Mouse (Mus musculus) intestine, embryonic 16.5 days (tissue): ENCODE results near the gene Gm21117. TPM values are rescaled to one million over a fixed set of nuclear protein-coding genes. Genes with fewer than 3 reads are reported as not detected.
"Not testable (repeated sequence)": the region's sequence is repeated elsewhere in the genome, so short reads cannot be mapped to it uniquely, and the experiment has no call there.

Experiments used
- ATAC-seq: fragments of 200-750 bp; cut with Nextera tagmentation; 2 replicates; pipeline ENCODE4 v1.8.0; 2017; ENCODE audit warnings: moderate TSS enrichment, moderate library complexity
- H3K27ac ChIP-seq: fragments of 300-500 bp; sonication (generic); 2 replicates; pipeline ENCODE4 v1.5.1; 2014; ENCODE audit warnings: mild to moderate bottlenecking, low read length
- H3K27me3 ChIP-seq: fragments of 300-500 bp; sonication (generic); replicated peaks from 2 replicates; pipeline ENCODE4 v1.6.1; 2014; ENCODE audit warnings: low read length, control low read depth, mixed read lengths; ENCODE audit not compliant: control insufficient read depth, insufficient read depth
- H3K36me3 ChIP-seq: fragments of 300-500 bp; sonication (generic); 2 replicates; pipeline ENCODE4 v1.6.1; 2014; ENCODE audit warnings: low read length, control low read depth; ENCODE audit not compliant: control insufficient read depth, insufficient read depth
- H3K4me1 ChIP-seq: fragments of 300-500 bp; sonication (generic); 2 replicates; pipeline ENCODE4 v1.6.1; 2014; ENCODE audit warnings: low read length, control low read depth, mixed read lengths; ENCODE audit not compliant: control insufficient read depth, insufficient read depth
- H3K4me2 ChIP-seq: fragments of 300-500 bp; sonication (generic); 2 replicates; pipeline ENCODE4 v1.6.1; 2014; ENCODE audit warnings: low read depth, low read length, control low read depth
- H3K4me3 ChIP-seq: fragments of 300-500 bp; sonication (generic); 2 replicates; pipeline ENCODE4 v1.5.1; 2014; ENCODE audit warnings: mild to moderate bottlenecking, low read length
- H3K9ac ChIP-seq: fragments of 300-500 bp; sonication (generic); 2 replicates; pipeline ENCODE4 v1.6.1; 2014; ENCODE audit warnings: low read depth, low read length
- H3K9me3 ChIP-seq: fragments of 300-500 bp; sonication (generic); 2 replicates; pipeline ENCODE4 v1.6.1; 2016; ENCODE audit warnings: low read length, control low read depth; ENCODE audit not compliant: control insufficient read depth
- WGBS: fragments of 180-500 bp; shearing (Covaris S2); extraction: QIAGEN DNeasy Blood & Tissue Kit; methylation state at CpG from one replicate; pipeline ENCODE4 v1.1.7; 2014; 5-methylcytosine and 5-hydroxymethylcytosine counted together
- polyA plus RNA-seq: library from polyadenylated mRNA; unstranded; fragments of >200 nt; fragmentation: Nextera tagmentation; extraction: Ambion mirVana; gene quantifications from 2 replicates; pipeline ENCODE4 v1.2.1, GENCODE M21; 2015

Gm21117 gene
- not detected in 2 replicates for polyA plus RNA-seq

DNA sequence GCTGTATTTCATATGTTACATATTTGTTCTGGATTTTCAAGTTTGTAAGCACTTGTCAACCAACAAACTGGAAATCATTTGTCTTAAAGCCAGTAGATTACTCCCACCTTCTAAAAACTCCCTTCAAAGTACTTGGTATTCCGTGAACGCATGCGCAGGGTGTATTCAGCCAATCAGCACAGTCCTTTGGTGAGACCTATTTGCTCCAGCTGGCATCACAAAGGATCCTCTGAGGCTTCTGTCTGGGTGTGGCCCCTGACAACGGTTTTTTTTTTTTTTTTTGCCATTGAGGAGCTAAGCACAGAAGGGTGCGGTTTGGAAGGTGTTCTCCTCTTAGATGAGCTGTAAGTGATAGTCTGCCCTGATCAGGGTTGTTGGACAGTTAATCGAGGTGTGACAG, at the start of gene Gm21117:
Gene Gm21117, plus strand, starts transcription at position 301 of the 400 bp plus-strand sequence.
- H3K9me3 ChIP-seq, ATAC-seq, H3K9ac ChIP-seq, H3K27me3 ChIP-seq, H3K27ac ChIP-seq, H3K4me3 ChIP-seq, H3K36me3 ChIP-seq, H3K4me2 ChIP-seq, H3K4me1 ChIP-seq: not testable (repeated sequence)
- no CpG with 5 or more reads among the region's 6 CpGs for WGBS
